Mouse (Mus musculus) cortical plate, adult 2 months (tissue): Measurements from ENCODE around the gene Smox.

Source experiments
- CTCF ChIP-seq: fragments of 200-500 bp; IDR thresholded peaks from 2 replicates; pipeline ENCODE4 v1.5.1; 2011; ENCODE audit warnings: mild to moderate bottlenecking, control low read depth, low read length; ENCODE audit not compliant: insufficient read depth; ENCODE audit errors: extremely low read depth
- POLR2A ChIP-seq: fragments of 200-500 bp; IDR thresholded peaks from 2 replicates; pipeline ENCODE4 v1.6.1; 2011; ENCODE audit warnings: mild to moderate bottlenecking, low read length, control low read depth; ENCODE audit not compliant: insufficient read depth; ENCODE audit errors: extremely low read depth

- no peak for TF ChIP-seq POLR2A
- TF ChIP-seq CTCF = no peak
Measured at GRCm38 (mm10) chr2:131546308-131546700, 55.0 kb downstream of the Smox start.
